Mouse (Mus musculus) ES-Bruce4 (cell line): ENCODE results near the gene Tcf7l2. TPM values are rescaled to one million over a fixed set of nuclear protein-coding genes. Genes with fewer than 3 reads are reported as not detected.

Experiments
- H3K27ac ChIP-seq: 2 replicates; pipeline ENCODE4 v1.5.1; 2012; ENCODE audit warnings: low read length, inconsistent platforms; ENCODE audit not compliant: insufficient read depth
- H3K27me3 ChIP-seq: 2 replicates; pipeline ENCODE4 v1.6.1; 2012; ENCODE audit warnings: mild to moderate bottlenecking, low read length, inconsistent platforms; ENCODE audit not compliant: control insufficient read depth, poor library complexity, insufficient read depth, severe bottlenecking
- H3K36me3 ChIP-seq: 2 replicates; pipeline ENCODE4 v1.6.1; 2012; ENCODE audit warnings: inconsistent platforms, mild to moderate bottlenecking, low read length, moderate library complexity; ENCODE audit not compliant: control insufficient read depth, poor library complexity, insufficient read depth, severe bottlenecking
- H3K4me1 ChIP-seq: one replicate; pipeline ENCODE4 v1.8.1; 2011; ENCODE audit warnings: low read length; ENCODE audit not compliant: control insufficient read depth, insufficient read depth
- H3K4me3 ChIP-seq: 2 replicates; pipeline ENCODE4 v1.5.1; 2011; ENCODE audit warnings: low read depth, mild to moderate bottlenecking, low read length
- H3K9ac ChIP-seq: 2 replicates; pipeline ENCODE4 v1.6.1; 2012; ENCODE audit warnings: low read depth, mild to moderate bottlenecking, inconsistent platforms; ENCODE audit not compliant: poor library complexity, severe bottlenecking
- H3K9me3 ChIP-seq: replicated peaks from 2 replicates; pipeline ENCODE4 v1.6.1; 2012; ENCODE audit warnings: mild to moderate bottlenecking, low read length, inconsistent platforms; ENCODE audit not compliant: control insufficient read depth, poor library complexity, insufficient read depth, severe bottlenecking
- CTCF ChIP-seq: IDR thresholded peaks from one replicate; pipeline ENCODE4 v1.8.1; 2011; ENCODE audit warnings: low read depth, low read length
- EP300 ChIP-seq: IDR thresholded peaks from 2 replicates; pipeline ENCODE4 v1.6.1; 2011; ENCODE audit warnings: low read depth, low read length; ENCODE audit not compliant: insufficient read depth
- POLR2A ChIP-seq: IDR thresholded peaks from one replicate; pipeline ENCODE4 v1.8.1; 2011; ENCODE audit warnings: low read length; ENCODE audit not compliant: insufficient read depth
- polyA plus RNA-seq: library from polyadenylated mRNA; stranded (reverse); fragments of >200 nt; gene quantifications from 2 replicates; pipeline ENCODE4 v1.2.4, GENCODE M21; 2011; ENCODE audit warnings: low read depth; ENCODE audit not compliant: missing spikeins, insufficient read depth, insufficient read length

The Tcf7l2 gene
- polyA plus RNA-seq, 1 experiment = 23.8 TPM

DNA sequence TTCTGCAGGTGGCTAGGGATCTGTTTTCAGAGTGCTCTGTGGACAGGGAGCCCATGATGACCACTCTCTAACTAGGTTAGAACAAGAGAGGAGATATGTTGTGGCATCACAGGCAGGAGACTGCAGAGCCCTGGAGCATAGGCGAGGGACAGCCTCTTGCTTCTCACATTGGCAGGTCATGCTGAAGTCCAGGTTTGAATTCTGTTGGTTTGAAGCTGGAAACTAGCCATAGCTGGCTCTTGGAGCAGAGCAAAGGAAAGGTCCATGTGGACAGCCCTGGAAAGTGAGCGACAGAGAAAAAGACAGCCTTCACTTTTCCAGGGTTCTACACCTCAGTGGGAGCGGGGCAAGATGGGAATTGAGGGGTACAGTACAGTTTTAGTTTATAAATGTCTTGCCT is 20.6 kb downstream of the Tcf7l2 start:
- TF ChIP-seq CTCF (no peak), EP300 (no peak), POLR2A (no peak)
- no peak overlapping the region for H3K9ac ChIP-seq
- H3K4me3 ChIP-seq = no peak overlapping the region
- H3K27ac ChIP-seq = no peak overlapping the region
- H3K4me1 ChIP-seq = no peaks in the 10 kb centered on the region
- no peaks in the 10 kb centered on the region for H3K9me3 ChIP-seq
- no peaks in the 10 kb centered on the region for H3K36me3 ChIP-seq
- no peaks in the 10 kb centered on the region for H3K27me3 ChIP-seq

- H3K4me1 ChIP-seq = peaks cover 3% of the 10 kb centered on the region
- TF ChIP-seq EP300 (no peak), POLR2A (no peak), CTCF (no peak)
- H3K27ac ChIP-seq = no peak overlapping the region
- no peak overlapping the region for H3K4me3 ChIP-seq
- H3K36me3 ChIP-seq = no peaks in the 10 kb centered on the region
- no peak overlapping the region for H3K9ac ChIP-seq
- H3K27me3 ChIP-seq = no peaks in the 10 kb centered on the region
- H3K9me3 ChIP-seq = no peaks in the 10 kb centered on the region
These were observed 24.2 kb downstream of the Tcf7l2 start for GRCm38 (mm10) chr19:55765814-55766213.

GRCm38 (mm10) chr19:55767104-55767503 is 25.5 kb downstream of the Tcf7l2 start:
- no peak overlapping the region for H3K27ac ChIP-seq
- no peak overlapping the region for H3K4me3 ChIP-seq
- no peaks in the 10 kb centered on the region for H3K36me3 ChIP-seq
- TF ChIP-seq POLR2A = no peak
- TF ChIP-seq CTCF = no peak
- no peak for TF ChIP-seq EP300
- peaks cover 3% of the 10 kb centered on the region for H3K4me1 ChIP-seq
- H3K9ac ChIP-seq = no peak overlapping the region
- no peaks in the 10 kb centered on the region for H3K9me3 ChIP-seq
- H3K27me3 ChIP-seq = no peaks in the 10 kb centered on the region

DNA sequence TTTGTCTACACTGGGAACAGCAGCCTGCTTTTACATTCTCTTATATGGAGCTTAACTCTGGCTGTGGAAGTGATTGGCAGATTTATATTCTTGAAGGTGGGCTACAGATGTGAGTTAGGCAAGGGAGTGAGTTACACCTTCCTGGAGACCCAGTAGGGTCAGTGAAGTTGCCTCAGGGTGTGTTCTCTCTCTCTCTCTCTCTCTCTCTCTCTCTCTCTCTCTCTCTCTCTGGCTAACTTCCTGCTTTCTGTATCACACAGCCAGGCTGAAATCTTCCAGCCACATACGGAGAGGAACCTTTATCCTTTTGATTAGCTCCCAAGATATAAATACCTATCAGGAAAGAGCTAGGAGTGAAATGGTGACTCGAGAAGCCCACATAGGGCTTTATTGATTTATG is 26.0 kb downstream of the Tcf7l2 start:
- Histone ChIP-seq H3K9me3 (no peaks in the 10 kb centered on the region), H3K27ac (no peak overlapping the region), H3K4me1 (peaks cover 3% of the 10 kb centered on the region), H3K36me3 (no peaks in the 10 kb centered on the region), H3K9ac (no peak overlapping the region), H3K4me3 (no peak overlapping the region), H3K27me3 (no peaks in the 10 kb centered on the region)
- TF ChIP-seq POLR2A (no peak), EP300 (no peak), CTCF (no peak)

GRCm38 (mm10) chr19:55768246-55768645 is 26.6 kb downstream of the Tcf7l2 start:
- Histone ChIP-seq H3K9me3 (no peaks in the 10 kb centered on the region), H3K4me1 (peaks cover 3% of the 10 kb centered on the region), H3K4me3 (no peak overlapping the region), H3K9ac (no peak overlapping the region), H3K36me3 (no peaks in the 10 kb centered on the region), H3K27ac (no peak overlapping the region), H3K27me3 (no peaks in the 10 kb centered on the region)
- TF ChIP-seq CTCF (no peak), POLR2A (no peak), EP300 (no peak)

DNA sequence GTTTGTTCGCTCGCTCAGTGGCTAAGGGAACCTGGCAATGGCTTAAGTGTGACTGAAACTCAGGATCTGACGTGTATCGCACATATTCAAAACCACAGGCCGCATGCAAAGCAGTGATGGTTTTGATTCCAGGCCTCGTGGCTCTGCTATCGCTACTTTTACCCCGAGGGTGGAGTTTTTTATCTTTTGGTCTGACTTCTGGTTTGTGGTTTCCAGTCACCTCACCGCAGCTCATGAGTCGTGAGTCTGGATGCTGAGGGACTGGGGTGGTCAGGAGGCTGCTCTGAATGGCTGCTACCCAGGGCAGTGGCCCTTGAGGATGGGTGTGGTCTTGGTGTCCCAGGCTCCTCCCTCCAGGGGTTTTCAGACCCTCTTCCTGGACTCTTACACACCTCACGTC is 27.3 kb downstream of the Tcf7l2 start:
- no peak overlapping the region for H3K27ac ChIP-seq
- H3K9me3 ChIP-seq = no peaks in the 10 kb centered on the region
- no peak overlapping the region for H3K4me3 ChIP-seq
- no peak for TF ChIP-seq POLR2A
- TF ChIP-seq CTCF = no peak
- TF ChIP-seq EP300 = no peak
- no peaks in the 10 kb centered on the region for H3K36me3 ChIP-seq
- no peak overlapping the region for H3K9ac ChIP-seq
- H3K4me1 ChIP-seq = peaks cover 3% of the 10 kb centered on the region
- H3K27me3 ChIP-seq = no peaks in the 10 kb centered on the region
